20 mouse cellular contexts compared by ENCODE assay signal in the genomic region with DNA sequence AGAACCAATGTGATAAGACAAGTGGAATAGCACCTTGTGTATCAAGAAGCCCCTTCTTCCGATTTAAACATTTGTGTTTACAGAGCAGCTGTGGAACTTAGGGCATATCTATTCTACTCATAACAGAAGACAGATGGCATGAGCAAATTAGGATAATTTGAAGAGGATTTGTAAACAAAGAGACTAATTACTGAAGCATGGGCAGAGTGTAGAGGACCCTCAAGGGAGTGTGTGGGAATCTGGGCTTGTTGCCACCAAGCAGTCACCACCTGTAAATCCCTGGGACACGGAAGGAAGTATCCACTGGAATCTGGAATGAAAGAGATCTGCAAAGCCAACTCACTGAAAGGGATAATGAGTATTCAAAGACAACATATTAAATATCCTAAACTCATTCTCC.
A peak's percentile ranks its signal among the peaks of the same experiment; 100 is the strongest.
DNase-seq lines count a peak whose midpoint lies in the region; ATAC-seq lines count a peak whose summit lies in the region.
"Had no signal": no experiment of that assay in that cellular context is flagged by ENCODE, and none has a peak within 500 bp of the region (broad histone marks: within the 10 kb centered on the region; RNA-seq: fewer than 3 reads in every experiment).

No protein-coding gene starts in this region.

- no peaks in the 10 kb centered on the region for H3K36me3 ChIP-seq in hindbrain, embryonic 13.5 days
- H3K36me3 ChIP-seq in hindbrain, embryonic 12.5 days, result no peaks in the 10 kb centered on the region
- H3K36me3 ChIP-seq in hindbrain, embryonic 16.5 days (ENCODE audit: control insufficient read depth, insufficient read depth, low read length), result no peaks in the 10 kb centered on the region
- no peaks in the 10 kb centered on the region for H3K36me3 ChIP-seq in kidney, embryonic 16.5 days (ENCODE audit: insufficient read depth, low read length)
- H3K36me3 ChIP-seq: heart, embryonic 12.5 days; kidney, embryonic 15.5 days; limb, embryonic 10.5 days; midbrain, embryonic 12.5 days had no signal

- WGBS in hindbrain, embryonic 13.5 days, result 58% methylated on average over 2 of the region's 2 CpGs
- 69% methylated on average over 2 of the region's 2 CpGs for WGBS in hindbrain, embryonic 12.5 days
- WGBS in hindbrain, embryonic 16.5 days, result 56% methylated on average over 2 of the region's 2 CpGs
- 63% methylated on average over 2 of the region's 2 CpGs for WGBS in kidney, embryonic 16.5 days

- H3K4me2 ChIP-seq in hindbrain, embryonic 13.5 days, result no peak overlapping the region
- H3K4me2 ChIP-seq in hindbrain, embryonic 12.5 days (replicated peaks), result no peak overlapping the region
- no peak overlapping the region for H3K4me2 ChIP-seq in hindbrain, embryonic 16.5 days (ENCODE audit: low read length)
- H3K4me2 ChIP-seq in kidney, embryonic 16.5 days (replicated peaks; ENCODE audit: low read depth, low read length), result no peak overlapping the region
- H3K4me2 ChIP-seq: heart, embryonic 12.5 days; kidney, embryonic 15.5 days; liver, embryonic 11.5 days; midbrain, embryonic 12.5 days had no signal

- no peaks in the 10 kb centered on the region for H3K27me3 ChIP-seq in hindbrain, embryonic 13.5 days
- no peaks in the 10 kb centered on the region for H3K27me3 ChIP-seq in hindbrain, embryonic 12.5 days
- no peaks in the 10 kb centered on the region for H3K27me3 ChIP-seq in hindbrain, embryonic 16.5 days (replicated peaks; ENCODE audit: control insufficient read depth, insufficient read depth, low read length)
- no peaks in the 10 kb centered on the region for H3K27me3 ChIP-seq in kidney, embryonic 16.5 days (ENCODE audit: insufficient read depth, low read length)
- H3K27me3 ChIP-seq: heart, embryonic 12.5 days; kidney, embryonic 15.5 days; midbrain, embryonic 12.5 days had no signal

- no peaks in the 10 kb centered on the region for H3K4me1 ChIP-seq in hindbrain, embryonic 13.5 days (replicated peaks)
- no peaks in the 10 kb centered on the region for H3K4me1 ChIP-seq in hindbrain, embryonic 12.5 days
- no peaks in the 10 kb centered on the region for H3K4me1 ChIP-seq in hindbrain, embryonic 16.5 days (ENCODE audit: control insufficient read depth, insufficient read depth, low read depth, low read length)
- no peaks in the 10 kb centered on the region for H3K4me1 ChIP-seq in kidney, embryonic 16.5 days (ENCODE audit: insufficient read depth, low read length)
- H3K4me1 ChIP-seq: heart, embryonic 12.5 days; kidney, embryonic 15.5 days; limb, embryonic 10.5 days; midbrain, embryonic 12.5 days had no signal

- H3K27ac ChIP-seq in hindbrain, embryonic 13.5 days, result no peak overlapping the region
- no peak overlapping the region for H3K27ac ChIP-seq in hindbrain, embryonic 12.5 days
- H3K27ac ChIP-seq in hindbrain, embryonic 16.5 days (ENCODE audit: low read depth, low read length), result no peak overlapping the region
- no peak overlapping the region for H3K27ac ChIP-seq in kidney, embryonic 16.5 days (ENCODE audit: low read length)
- H3K27ac ChIP-seq: kidney, embryonic 15.5 days; layer of hippocampus, adult 2 months; limb, embryonic 10.5 days; midbrain, embryonic 12.5 days had no signal

- H3K4me3 ChIP-seq in hindbrain, embryonic 13.5 days, result no peak overlapping the region
- H3K4me3 ChIP-seq in hindbrain, embryonic 12.5 days, result no peak overlapping the region
- H3K4me3 ChIP-seq in hindbrain, embryonic 16.5 days (ENCODE audit: low read length), result no peak overlapping the region
- H3K4me3 ChIP-seq in kidney, embryonic 16.5 days (ENCODE audit: low read length), result no peak overlapping the region
- H3K4me3 ChIP-seq: heart, embryonic 12.5 days; kidney, embryonic 15.5 days; layer of hippocampus, adult 2 months; limb, embryonic 10.5 days; midbrain, embryonic 12.5 days had no signal

- no peaks in the 10 kb centered on the region for H3K9me3 ChIP-seq in hindbrain, embryonic 13.5 days
- H3K9me3 ChIP-seq in hindbrain, embryonic 12.5 days (replicated peaks), result no peaks in the 10 kb centered on the region
- no peaks in the 10 kb centered on the region for H3K9me3 ChIP-seq in hindbrain, embryonic 16.5 days (ENCODE audit: control insufficient read depth, low read length)
- H3K9me3 ChIP-seq in kidney, embryonic 16.5 days (ENCODE audit: low read length), result no peaks in the 10 kb centered on the region
- H3K9me3 ChIP-seq: heart, embryonic 12.5 days; kidney, embryonic 15.5 days; limb, embryonic 10.5 days; midbrain, embryonic 12.5 days had no signal

- peak; percentile 36 for DNase-seq in brain, adult 2 months (ENCODE audit: low read depth, low spot score)
- DNase-seq in brain, embryonic 18.5 days (ENCODE audit: low read depth, low spot score), result peak; percentile 2
- no peak for DNase-seq in heart, adult 18-20 months
- DNase-seq: embryo, embryonic 11 days; gastrocnemius, postnatal 25 days; heart, postnatal 36 days; lung, adult 2 months; lung, postnatal 4 days; thymus, postnatal 25 days had no signal

- peak; percentile 76 for ATAC-seq in hindbrain, embryonic 13.5 days (ENCODE audit: low FRiP score)
- ATAC-seq in hindbrain, embryonic 12.5 days (ENCODE audit: low FRiP score), result no peak
- ATAC-seq in hindbrain, embryonic 16.5 days, result peak; percentile 67; the same call in 1 of the 2 replicates
- no peak for ATAC-seq in kidney, embryonic 16.5 days (ENCODE audit: low FRiP score, low TSS enrichment)
- ATAC-seq: intestine, embryonic 16.5 days had no signal

- H3K9ac ChIP-seq in hindbrain, embryonic 13.5 days, result no peak overlapping the region
- no peak overlapping the region for H3K9ac ChIP-seq in hindbrain, embryonic 12.5 days
- no peak overlapping the region for H3K9ac ChIP-seq in hindbrain, embryonic 16.5 days (ENCODE audit: low read depth, low read length)
- no peak overlapping the region for H3K9ac ChIP-seq in kidney, embryonic 16.5 days (replicated peaks; ENCODE audit: low read length)
- H3K9ac ChIP-seq: heart, embryonic 12.5 days; kidney, embryonic 15.5 days; midbrain, embryonic 12.5 days had no signal

Comparison
In these comparisons a context has a peak if more than half of its experiments do, and no peak if none do; other contexts are left out.
1. ATAC-seq: peak in hindbrain, embryonic 13.5 days (single experiment) and hindbrain, embryonic 16.5 days (single experiment); none in hindbrain, embryonic 12.5 days (single experiment) and kidney, embryonic 16.5 days (single experiment).
2. DNase-seq: peak in brain, adult 2 months (single experiment) and brain, embryonic 18.5 days (single experiment); none in heart, adult 18-20 months (0 of 2).